Comparison of ENCODE assay signal across 12 mouse cellular contexts in the genomic region with DNA sequence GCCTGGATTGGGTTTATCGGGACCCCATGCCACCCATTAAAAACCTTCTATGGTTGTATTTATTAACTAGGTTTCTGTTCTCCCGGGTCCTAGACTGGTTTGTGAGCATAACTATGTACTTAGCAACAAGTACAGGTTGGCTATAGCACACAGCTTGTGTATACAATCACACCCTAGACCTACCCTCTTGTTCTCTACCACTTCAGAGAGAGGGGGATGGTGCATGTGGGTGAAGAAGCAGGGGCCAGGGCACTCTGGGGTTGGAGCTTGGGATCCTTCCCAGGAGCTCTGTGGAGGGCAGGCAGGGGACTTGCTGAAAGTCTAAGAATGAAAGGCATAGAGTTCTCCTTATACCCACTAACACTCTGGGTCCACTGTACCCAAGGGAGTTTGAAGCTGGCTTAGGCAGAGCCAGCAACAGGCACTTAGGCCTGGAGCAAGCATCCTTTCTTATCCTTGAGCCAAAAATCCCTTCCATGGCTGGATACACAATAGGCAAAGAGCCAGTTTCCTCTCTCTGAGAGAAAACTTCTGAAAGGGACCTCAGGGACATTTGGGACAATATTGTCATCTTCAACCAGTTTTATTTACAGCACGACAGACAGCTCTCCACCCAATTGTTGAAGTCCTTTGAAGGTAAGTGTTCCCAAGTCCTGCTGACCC.
"Had no signal": no experiment of that assay in that cellular context is flagged by ENCODE, and none has a peak within 500 bp of the region (broad histone marks: within the 10 kb centered on the region; RNA-seq: fewer than 3 reads in every experiment).

No protein-coding gene starts in this region.

- H3K4me3 ChIP-seq: layer of hippocampus, adult 2 months; limb, embryonic 10.5 days; midbrain, embryonic 12.5 days; neural tube, embryonic 13.5 days had no signal

- H3K4me2 ChIP-seq: liver, embryonic 11.5 days; midbrain, embryonic 12.5 days; neural tube, embryonic 13.5 days had no signal

- H3K36me3 ChIP-seq: limb, embryonic 10.5 days; midbrain, embryonic 12.5 days; neural tube, embryonic 13.5 days had no signal

- DNase-seq: kidney, adult 8-10 months; kidney, postnatal 4 days; right cerebral cortex, postnatal 14 days; thymus, adult 2 months; thymus, postnatal 25 days had no signal

- ATAC-seq: intestine, embryonic 16.5 days; midbrain, embryonic 16.5 days had no signal

- H3K9ac ChIP-seq: midbrain, embryonic 12.5 days; neural tube, embryonic 13.5 days had no signal

- H3K9me3 ChIP-seq: limb, embryonic 10.5 days; midbrain, embryonic 12.5 days; neural tube, embryonic 13.5 days had no signal

- H3K27me3 ChIP-seq: midbrain, embryonic 12.5 days; neural tube, embryonic 13.5 days had no signal

- H3K27ac ChIP-seq: layer of hippocampus, adult 2 months; limb, embryonic 10.5 days; midbrain, embryonic 12.5 days; neural tube, embryonic 13.5 days had no signal

- H3K4me1 ChIP-seq: limb, embryonic 10.5 days; midbrain, embryonic 12.5 days; neural tube, embryonic 13.5 days had no signal
